Comparison of ENCODE assay signal across 26 mouse cellular contexts in genomic region chr6:136936361-136936760, GRCm38 (mm10). TPM values are rescaled to one million over a fixed set of nuclear protein-coding genes. Genes with fewer than 3 reads are reported as not detected.
A peak's percentile ranks its signal among the peaks of the same experiment; 100 is the strongest.
DNase-seq lines count a peak whose midpoint lies in the region; ATAC-seq lines count a peak whose summit lies in the region.
"Had no signal": no experiment of that assay in that cellular context is flagged by ENCODE, and none has a peak within 500 bp of the region (broad histone marks: within the 10 kb centered on the region; RNA-seq: fewer than 3 reads in every experiment).

No protein-coding gene starts in this region.

- peak; percentile 91 for DNase-seq in heart, adult 11 months
- no peak for DNase-seq in heart, adult 9 months (ENCODE audit: low spot score in 2 of 2)
- DNase-seq in induced T-regulatory cell, adult 2 months (ENCODE audit: low read depth): peak; percentile 28
- DNase-seq: adrenal gland, adult 8-10 months; adrenal gland, postnatal 14 days; adrenal gland, postnatal 36 days; B cell, adult 2 months; cerebellum, adult 11-12 months; cerebellum, adult 2 months; cerebellum, adult 9-10 months; cerebellum, postnatal 10 days; cerebellum, postnatal 25 days had no signal

- H3K9me3 ChIP-seq in megakaryocyte, embryonic 14.5 days: no peaks in the 10 kb centered on the region
- H3K9me3 ChIP-seq: embryonic facial prominence, embryonic 10.5 days; embryonic facial prominence, embryonic 12.5 days; forebrain, embryonic 13.5 days; forebrain, embryonic 15.5 days; G1E had no signal

- H3K4me3 ChIP-seq in megakaryocyte, embryonic 14.5 days (replicated peaks): peak overlapping the region; percentile 88
- H3K4me3 ChIP-seq: embryonic facial prominence, embryonic 10.5 days; embryonic facial prominence, embryonic 12.5 days; forebrain, embryonic 13.5 days; forebrain, embryonic 15.5 days had no signal

- no peaks in the 10 kb centered on the region for H3K27me3 ChIP-seq in megakaryocyte, embryonic 14.5 days (replicated peaks)
- H3K27me3 ChIP-seq: CH12.LX; embryonic facial prominence, embryonic 12.5 days; forebrain, embryonic 13.5 days; forebrain, embryonic 15.5 days; Patski had no signal

- no peak for ATAC-seq in megakaryocyte, adult 5-6 weeks (ENCODE audit: poor library complexity, severe bottlenecking)
- ATAC-seq: activated CD4-positive, CD25-positive, alpha-beta regulatory T cell, adult 4 months; CD4-positive, CD25-positive, alpha-beta regulatory T cell, adult 4 months; forebrain, embryonic 13.5 days; forebrain, embryonic 15.5 days; Patski had no signal

- H3K4me1 ChIP-seq in megakaryocyte, embryonic 14.5 days: peaks cover 88% of the 10 kb centered on the region
- H3K4me1 ChIP-seq: forebrain, embryonic 13.5 days had no signal

- H3K36me3 ChIP-seq in megakaryocyte, embryonic 14.5 days (replicated peaks; ENCODE audit: low read length): peaks cover 76% of the 10 kb centered on the region
- H3K36me3 ChIP-seq: embryonic facial prominence, embryonic 10.5 days; embryonic facial prominence, embryonic 12.5 days; forebrain, embryonic 15.5 days had no signal

RNA-seq across cellular contexts. Expression of gene Arhgdib, which starts 5.3 kb away (rescaled TPM):
- polyA plus RNA-seq in megakaryocyte, embryonic 14.5 days (2012; ENCODE audit: insufficient read depth, low replicate concordance): 310 and 435 TPM in 2 replicates
- 3,528 and 3,668 TPM in 2 replicates for total RNA-seq in megakaryocyte, adult 5-6 weeks (2015)
- 1,567 and 1,601 TPM in 2 replicates for total RNA-seq in megakaryocyte, adult 5-6 weeks (2017)

RNA-seq across cellular contexts. Expression of gene Pde6h, which starts 12.7 kb away (rescaled TPM):
- 0.06 TPM in 1 of 2 replicates, not detected in the other for polyA plus RNA-seq in megakaryocyte, embryonic 14.5 days (2012; ENCODE audit: insufficient read depth, low replicate concordance)
- 0.02 and 0.04 TPM in 2 replicates for total RNA-seq in megakaryocyte, adult 5-6 weeks (2015)
- total RNA-seq in megakaryocyte, adult 5-6 weeks (2017): 0.11 and 0.16 TPM in 2 replicates
- total RNA-seq: adrenal gland, adult 18-20 months; adrenal gland, postnatal 36 days had no signal
- polyA plus RNA-seq: embryonic facial prominence, embryonic 10.5 days; embryonic facial prominence, embryonic 12.5 days; embryonic facial prominence, embryonic 14.5 days; forebrain, embryonic 11.5 days; forebrain, embryonic 13.5 days; forebrain, embryonic 15.5 days; G1E had no signal

RNA-seq across cellular contexts. Expression of gene Erp27, which starts 14.4 kb away (rescaled TPM):
- not detected in 2 replicates for polyA plus RNA-seq in megakaryocyte, embryonic 14.5 days (2012; ENCODE audit: insufficient read depth, low replicate concordance)
- 1.6 and 3.5 TPM in 2 replicates for total RNA-seq in megakaryocyte, adult 5-6 weeks (2015)
- total RNA-seq in megakaryocyte, adult 5-6 weeks (2017): 1.6 and 4.7 TPM in 2 replicates
- total RNA-seq: adrenal gland, adult 18-20 months; adrenal gland, postnatal 14 days had no signal
- polyA plus RNA-seq: embryonic facial prominence, embryonic 10.5 days; forebrain, embryonic 11.5 days; G1E had no signal

Comparison
In these comparisons a context has a peak if more than half of its experiments do, and no peak if none do; other contexts are left out.
1. DNase-seq: peak in heart, adult 11 months (single experiment) and induced T-regulatory cell, adult 2 months (single experiment); none in heart, adult 9 months (0 of 2).